Mouse (Mus musculus) forebrain, embryonic 11.5 days (tissue): Measurements from ENCODE around the gene Bach2. TPM values are rescaled to one million over a fixed set of nuclear protein-coding genes. Genes with fewer than 3 reads are reported as not detected.

Source experiments
- ATAC-seq: fragments of 200-750 bp; cut with Nextera tagmentation; replicated peaks from 2 replicates; pipeline ENCODE4 v1.8.0; 2017; ENCODE audit warnings: moderate TSS enrichment; ENCODE audit not compliant: low FRiP score
- DNase-seq: peaks from one replicate; pipeline ENCODE4 v3.0.0-alpha.2; 2017; ENCODE audit warnings: low spot score
- H3K27ac ChIP-seq: fragments of 300-500 bp; sonication (generic); 2 replicates; pipeline ENCODE4 v1.5.1; 2014; ENCODE audit warnings: low read depth, low read length
- H3K27me3 ChIP-seq: fragments of 300-500 bp; sonication (generic); 2 replicates; pipeline ENCODE4 v1.6.1; 2014; ENCODE audit warnings: mild to moderate bottlenecking, low read length, mixed read lengths; ENCODE audit not compliant: control insufficient read depth, insufficient read depth
- H3K36me3 ChIP-seq: fragments of 300-500 bp; sonication (generic); 2 replicates; pipeline ENCODE4 v1.6.1; 2014; ENCODE audit warnings: mild to moderate bottlenecking, low read length, moderate library complexity, mixed read lengths; ENCODE audit not compliant: control insufficient read depth, insufficient read depth
- H3K4me1 ChIP-seq: fragments of 300-500 bp; sonication (generic); replicated peaks from 2 replicates; pipeline ENCODE4 v1.6.1; 2014; ENCODE audit warnings: low read length, mixed read lengths; ENCODE audit not compliant: control insufficient read depth, insufficient read depth
- H3K4me2 ChIP-seq: fragments of 300-500 bp; sonication (generic); 2 replicates; pipeline ENCODE4 v1.6.1; 2014; ENCODE audit warnings: low read depth, mild to moderate bottlenecking, low read length, moderate library complexity, mixed read lengths; ENCODE audit not compliant: severe bottlenecking
- H3K4me3 ChIP-seq: fragments of 300-500 bp; sonication (generic); 2 replicates; pipeline ENCODE4 v1.5.1; 2014; ENCODE audit warnings: low read depth, low read length
- H3K9ac ChIP-seq: fragments of 300-500 bp; sonication (generic); 2 replicates; pipeline ENCODE4 v1.6.1; 2014; ENCODE audit warnings: low read length
- H3K9me3 ChIP-seq: fragments of 300-500 bp; sonication (generic); 2 replicates; pipeline ENCODE4 v1.6.1; 2016; ENCODE audit warnings: low read length, mixed read lengths; ENCODE audit not compliant: control insufficient read depth
- WGBS: fragments of 180-500 bp; shearing (Covaris S2); extraction: QIAGEN DNeasy Blood & Tissue Kit; methylation state at CpG from one replicate; pipeline ENCODE4 v1.1.7; 2014; 5-methylcytosine and 5-hydroxymethylcytosine counted together
- polyA plus RNA-seq: library from polyadenylated mRNA; unstranded; fragments of >200 nt; fragmentation: Nextera tagmentation; extraction: Ambion mirVana; gene quantifications from 2 replicates; pipeline ENCODE4 v1.2.1, GENCODE M21; 2014

The Bach2 gene
- polyA plus RNA-seq, 1 experiment from 2014 or later = 16.2 TPM

GRCm38 (mm10) chr4:32218371-32218770, 20.2 kb upstream of the Bach2 start:
- H3K4me3 ChIP-seq = no peak overlapping the region
- no peak overlapping the region for H3K27ac ChIP-seq
- DNase-seq = no peak
- no peak overlapping the region for H3K4me2 ChIP-seq
- H3K27me3 ChIP-seq = no peaks in the 10 kb centered on the region
- no peaks in the 10 kb centered on the region for H3K9me3 ChIP-seq
- H3K9ac ChIP-seq = no peak overlapping the region
- H3K36me3 ChIP-seq = no peaks in the 10 kb centered on the region
- ATAC-seq = no peak
- H3K4me1 ChIP-seq = peaks cover 4% of the 10 kb centered on the region; the same call in 1 of the 2 replicates
- WGBS = 84% methylated on average over 4 of the region's 4 CpGs

GRCm38 (mm10) chr4:32219428-32220128, 19.0 kb upstream of the Bach2 start:
- no peaks in the 10 kb centered on the region for H3K36me3 ChIP-seq
- no peak for DNase-seq
- peaks cover 4% of the 10 kb centered on the region; the same call in 1 of the 2 replicates for H3K4me1 ChIP-seq
- no peak overlapping the region for H3K4me2 ChIP-seq
- WGBS = 48% methylated on average over 10 of the region's 10 CpGs
- no peak for ATAC-seq
- no peaks in the 10 kb centered on the region for H3K27me3 ChIP-seq
- no peak overlapping the region for H3K27ac ChIP-seq
- H3K4me3 ChIP-seq = no peak overlapping the region
- no peaks in the 10 kb centered on the region for H3K9me3 ChIP-seq
- H3K9ac ChIP-seq = no peak overlapping the region

DNA sequence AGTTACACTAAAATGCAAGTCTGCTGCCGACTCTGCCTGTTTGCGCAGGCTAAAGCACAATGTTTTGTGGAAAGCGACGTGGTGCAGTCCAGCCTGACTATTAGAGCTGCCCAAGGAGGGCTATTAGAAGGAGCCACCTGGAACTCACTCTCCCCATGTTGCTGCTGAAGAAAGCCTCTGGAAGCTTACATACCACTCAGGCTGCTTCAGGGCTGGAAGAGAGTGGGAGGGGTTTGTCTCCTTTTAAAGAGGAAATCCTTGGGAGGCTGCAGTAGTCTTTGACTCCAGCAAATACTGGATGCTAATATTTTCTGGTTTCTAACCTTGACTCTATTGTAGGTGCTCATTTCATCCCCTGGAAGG, 18.5 kb upstream of the Bach2 start:
- Histone ChIP-seq H3K9ac (no peak overlapping the region), H3K27me3 (no peaks in the 10 kb centered on the region), H3K4me1 (peaks cover 3% of the 10 kb centered on the region; the same call in 1 of the 2 replicates), H3K27ac (no peak overlapping the region), H3K4me3 (no peak overlapping the region), H3K4me2 (no peak overlapping the region), H3K36me3 (no peaks in the 10 kb centered on the region), H3K9me3 (no peaks in the 10 kb centered on the region)
- ATAC-seq = no peak
- whole genome bisulfite sequencing = 73% methylated on average over 4 of the region's 4 CpGs
- no peak for DNase-seq

DNA sequence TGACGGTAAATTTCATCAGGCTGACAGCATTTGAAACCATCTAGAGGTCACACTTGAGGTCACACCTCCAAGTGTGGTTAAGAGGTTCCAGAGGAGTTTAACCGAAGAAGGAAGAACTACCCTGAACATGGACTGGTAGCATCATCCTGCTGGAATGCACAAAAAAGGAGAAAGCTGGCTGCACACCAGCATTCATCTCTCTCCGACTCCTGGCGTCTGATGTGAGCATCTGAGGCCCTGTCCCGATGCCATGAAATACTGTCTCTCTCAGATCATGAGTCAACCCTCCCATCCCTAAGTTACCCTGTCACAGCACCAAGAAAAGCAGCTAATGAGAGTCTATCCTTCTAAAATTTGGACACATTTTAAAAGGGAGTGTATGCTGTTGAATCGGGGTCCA, 17.6 kb upstream of the Bach2 start:
- Histone ChIP-seq H3K4me1 (0 out of 2 replicates have a peak, but pooled peaks cover 2% of the 10 kb centered on the region), H3K9ac (no peak overlapping the region), H3K36me3 (no peaks in the 10 kb centered on the region), H3K27me3 (no peaks in the 10 kb centered on the region), H3K27ac (no peak overlapping the region), H3K4me3 (no peak overlapping the region), H3K9me3 (no peaks in the 10 kb centered on the region), H3K4me2 (no peak overlapping the region)
- 81% methylated on average over 6 of the region's 6 CpGs for WGBS
- no peak for DNase-seq
- ATAC-seq = no peak

DNA sequence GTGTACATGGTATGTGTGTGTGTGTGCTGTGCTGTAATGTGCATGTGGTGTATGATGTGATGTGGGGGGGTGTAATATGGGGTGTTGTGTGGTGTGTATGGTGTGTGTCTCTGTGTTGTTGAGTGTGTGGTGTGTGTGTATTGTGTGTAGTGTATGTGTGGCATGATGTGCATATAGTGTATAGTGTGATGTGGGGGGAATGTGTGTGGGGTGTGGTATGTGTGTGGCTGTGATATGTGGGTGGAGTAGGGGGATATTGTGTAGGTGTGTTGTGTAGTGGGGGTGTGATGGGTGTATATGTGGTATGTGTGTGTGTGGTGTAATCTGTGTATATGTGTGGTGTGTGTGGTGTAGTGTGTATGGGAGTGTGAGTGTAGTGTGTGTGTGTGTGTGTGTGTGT, 15.0 kb upstream of the Bach2 start:
- no peak overlapping the region for H3K9ac ChIP-seq
- H3K4me1 ChIP-seq = 0 out of 2 replicates have a peak, but pooled peaks cover 2% of the 10 kb centered on the region
- ATAC-seq (no peak), DNase-seq (no peak)
- H3K27ac ChIP-seq = no peak overlapping the region
- no peaks in the 10 kb centered on the region for H3K9me3 ChIP-seq
- H3K27me3 ChIP-seq = no peaks in the 10 kb centered on the region
- H3K4me3 ChIP-seq = no peak overlapping the region
- no peak overlapping the region for H3K4me2 ChIP-seq
- no peaks in the 10 kb centered on the region for H3K36me3 ChIP-seq

- ATAC-seq (no peak), DNase-seq (no peak)
- WGBS = 93% methylated on average over 2 of the region's 2 CpGs
- H3K4me1 ChIP-seq = no peaks in the 10 kb centered on the region
- H3K9ac ChIP-seq = no peak overlapping the region
- no peak overlapping the region for H3K27ac ChIP-seq
- H3K4me3 ChIP-seq = no peak overlapping the region
- no peaks in the 10 kb centered on the region for H3K27me3 ChIP-seq
- no peaks in the 10 kb centered on the region for H3K9me3 ChIP-seq
- no peaks in the 10 kb centered on the region for H3K36me3 ChIP-seq
- no peak overlapping the region for H3K4me2 ChIP-seq
These were observed 13.4 kb upstream of the Bach2 start for GRCm38 (mm10) chr4:32225191-32225590.

GRCm38 (mm10) chr4:32227970-32228557, 10.5 kb upstream of the Bach2 start:
- WGBS = 70% methylated on average over 8 of the region's 8 CpGs
- Histone ChIP-seq H3K36me3 (no peaks in the 10 kb centered on the region), H3K27me3 (no peaks in the 10 kb centered on the region), H3K4me2 (no peak overlapping the region), H3K9me3 (no peaks in the 10 kb centered on the region), H3K27ac (no peak overlapping the region), H3K9ac (no peak overlapping the region), H3K4me3 (no peak overlapping the region), H3K4me1 (no peaks in the 10 kb centered on the region)
- ATAC-seq (no peak), DNase-seq (no peak)

- no peak for DNase-seq
- 89% methylated on average over 10 of the region's 10 CpGs for WGBS
These were observed 9.3 kb upstream of the Bach2 start for GRCm38 (mm10) chr4:32229266-32229665.

More at GRCm38 (mm10) chr4:32229266-32229665, 9.3 kb upstream of the Bach2 start:
- Histone ChIP-seq H3K4me1 (no peaks in the 10 kb centered on the region), H3K27ac (no peak overlapping the region), H3K36me3 (no peaks in the 10 kb centered on the region), H3K4me2 (no peak overlapping the region), H3K27me3 (no peaks in the 10 kb centered on the region), H3K9ac (no peak overlapping the region), H3K9me3 (no peaks in the 10 kb centered on the region), H3K4me3 (no peak overlapping the region)
- ATAC-seq = no peak
